Mouse (Mus musculus): Measurements from ENCODE around the gene Mpdu1. TPM values are rescaled to one million over a fixed set of nuclear protein-coding genes. Genes with fewer than 3 reads are reported as not detected.
A peak's percentile ranks its signal among the peaks of the same experiment; 100 is the strongest.
"Not testable (repeated sequence)": the region's sequence is repeated elsewhere in the genome, so short reads cannot be mapped to it uniquely, and the experiment has no call there.

Gene Mpdu1
- polyA plus RNA-seq, 1 experiment from 2014 or later = 34.5 TPM

DNA sequence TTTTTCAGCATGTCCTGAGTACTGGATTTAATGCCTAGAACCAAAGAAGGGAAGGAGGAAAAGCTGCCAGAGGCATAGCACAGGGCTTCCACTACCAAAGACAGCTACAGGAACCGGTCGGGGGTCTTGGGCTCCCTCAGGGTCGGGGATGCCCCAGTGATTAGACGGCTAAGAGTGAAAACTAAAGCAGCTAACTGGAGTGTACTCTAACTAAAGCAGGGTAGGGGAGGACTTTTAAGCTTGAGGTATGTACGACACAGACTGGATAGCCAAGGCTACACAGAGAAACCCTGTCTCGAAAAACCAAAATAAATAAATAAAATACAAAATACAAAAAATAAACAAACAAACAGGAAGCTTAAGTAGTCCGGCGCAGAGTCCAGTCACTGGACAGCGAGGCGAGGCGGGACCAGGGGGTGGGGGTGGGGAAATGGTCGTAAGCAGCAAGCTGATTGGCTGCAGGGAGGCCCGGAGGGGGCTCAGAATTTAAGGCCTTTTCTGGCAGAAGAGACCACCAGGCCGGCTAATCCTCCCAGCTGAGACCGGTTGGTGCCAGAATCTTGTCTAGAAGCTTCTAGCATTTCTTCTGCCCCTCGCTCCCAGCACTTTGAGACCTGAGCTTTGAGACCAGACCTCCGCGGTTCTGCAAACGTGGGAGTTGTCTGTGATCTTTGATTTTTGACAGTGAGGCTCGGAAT is 40.7 kb downstream of the Mpdu1 start, which contains the start of gene Sat2:
Sat2 (plus strand) TSS at position 454 of the 698 bp plus-strand sequence.
- Histone ChIP-seq H3K4me3 (ENCODE audit: low read depth, low read length) (peak within 1 kb of the TSS; percentile 39), H3K4me1 (ENCODE audit: control insufficient read depth, insufficient read depth, low read length) (peaks cover 14% of the 10 kb centered on the region), H3K4me2 (peak within 1 kb of the TSS; percentile 65), H3K9ac (ENCODE audit: low read length) (peak within 1 kb of the TSS; percentile 81), H3K9me3 (ENCODE audit: control insufficient read depth, low read length) (no peaks in the 10 kb centered on the region), H3K36me3 (ENCODE audit: control insufficient read depth, insufficient read depth, low read length) (no peaks in the 10 kb centered on the region), H3K27me3 (ENCODE audit: control insufficient read depth, insufficient read depth, low read length) (no peaks in the 10 kb centered on the region), H3K27ac (ENCODE audit: low read depth, low read length) (peak within 1 kb of the TSS; percentile 48; the same call in 1 of the 2 replicates)
- peak; percentile 97 for DNase-seq (ENCODE audit: low spot score, missing footprints)
- peak; percentile 87 for ATAC-seq (ENCODE audit: low FRiP score)
- WGBS = under 1% methylated on average over 20 of the region's 20 CpGs

- peaks cover 14% of the 10 kb centered on the region for H3K4me1 ChIP-seq (ENCODE audit: control insufficient read depth, insufficient read depth, low read length)
- H3K9me3 ChIP-seq (ENCODE audit: control insufficient read depth, low read length) = no peaks in the 10 kb centered on the region
- no peaks in the 10 kb centered on the region for H3K27me3 ChIP-seq (ENCODE audit: control insufficient read depth, insufficient read depth, low read length)
- H3K9ac ChIP-seq (ENCODE audit: low read length) = no peak overlapping the region
- no peak overlapping the region for H3K4me2 ChIP-seq
- H3K27ac ChIP-seq (ENCODE audit: low read depth, low read length) = no peak overlapping the region; the same call in 1 of the 2 replicates
- H3K36me3 ChIP-seq (ENCODE audit: control insufficient read depth, insufficient read depth, low read length) = no peaks in the 10 kb centered on the region
- peak; percentile 37 for DNase-seq (ENCODE audit: low spot score, missing footprints)
- no peak for ATAC-seq (ENCODE audit: low FRiP score)
- H3K4me3 ChIP-seq (ENCODE audit: low read depth, low read length) = no peak overlapping the region
- WGBS = 86% methylated on average over 7 of the region's 7 CpGs
Measured at GRCm38 (mm10) chr11:69620394-69621081, 41.9 kb downstream of the Mpdu1 start.

- ATAC-seq (ENCODE audit: low FRiP score) = no peak
Measured at GRCm38 (mm10) chr11:69617805-69618204, 44.6 kb downstream of the Mpdu1 start, which contains the start of gene Shbg. Shbg (minus strand) TSS chr11:69617905.

GRCm38 (mm10) chr11:69616781-69617180 is 45.7 kb downstream of the Mpdu1 start:
- no peak overlapping the region for H3K27ac ChIP-seq (ENCODE audit: low read depth, low read length)
- 51% methylated on average over 10 of the region's 10 CpGs for WGBS
- no peaks in the 10 kb centered on the region for H3K36me3 ChIP-seq (ENCODE audit: control insufficient read depth, insufficient read depth, low read length)
- H3K4me2 ChIP-seq = no peak overlapping the region
- no peak overlapping the region for H3K4me3 ChIP-seq (ENCODE audit: low read depth, low read length)
- no peaks in the 10 kb centered on the region for H3K27me3 ChIP-seq (ENCODE audit: control insufficient read depth, insufficient read depth, low read length)
- ATAC-seq (ENCODE audit: low FRiP score) (no peak), DNase-seq (ENCODE audit: low spot score, missing footprints) (peak; percentile 17)
- no peaks in the 10 kb centered on the region for H3K9me3 ChIP-seq (ENCODE audit: control insufficient read depth, low read length)
- H3K4me1 ChIP-seq (ENCODE audit: control insufficient read depth, insufficient read depth, low read length) = peaks cover 8% of the 10 kb centered on the region
- H3K9ac ChIP-seq (ENCODE audit: low read length) = no peak overlapping the region

More at GRCm38 (mm10) chr11:69617805-69618204, 44.6 kb downstream of the Mpdu1 start, which contains the start of gene Shbg:
- H3K36me3 ChIP-seq (ENCODE audit: control insufficient read depth, insufficient read depth, low read length) = no peaks in the 10 kb centered on the region
- no peak within 1 kb of the TSS for H3K27ac ChIP-seq (ENCODE audit: low read depth, low read length)
- DNase-seq (ENCODE audit: low spot score, missing footprints) = peak; percentile 26
- H3K9me3 ChIP-seq (ENCODE audit: control insufficient read depth, low read length) = no peaks in the 10 kb centered on the region
- 73% methylated on average over 5 of the region's 5 CpGs for WGBS
- no peaks in the 10 kb centered on the region for H3K27me3 ChIP-seq (ENCODE audit: control insufficient read depth, insufficient read depth, low read length)
- no peak within 1 kb of the TSS for H3K4me3 ChIP-seq (ENCODE audit: low read depth, low read length)
- H3K4me1 ChIP-seq (ENCODE audit: control insufficient read depth, insufficient read depth, low read length) = peaks cover 16% of the 10 kb centered on the region
- H3K4me2 ChIP-seq = no peak within 1 kb of the TSS
- no peak within 1 kb of the TSS for H3K9ac ChIP-seq (ENCODE audit: low read length)

- not testable (repeated sequence) for DNase-seq (ENCODE audit: low spot score, missing footprints); ATAC-seq (ENCODE audit: low FRiP score); H3K27ac ChIP-seq (ENCODE audit: low read depth, low read length); H3K4me2 ChIP-seq; H3K9me3 ChIP-seq (ENCODE audit: control insufficient read depth, low read length); H3K36me3 ChIP-seq (ENCODE audit: control insufficient read depth, insufficient read depth, low read length); H3K27me3 ChIP-seq (ENCODE audit: control insufficient read depth, insufficient read depth, low read length); H3K4me1 ChIP-seq (ENCODE audit: control insufficient read depth, insufficient read depth, low read length); H3K9ac ChIP-seq (ENCODE audit: low read length); H3K4me3 ChIP-seq (ENCODE audit: low read depth, low read length)
- 57% methylated on average over 11 of the region's 11 CpGs for WGBS
Measured at GRCm38 (mm10) chr11:69614257-69614588, 48.2 kb downstream of the Mpdu1 start.

DNA sequence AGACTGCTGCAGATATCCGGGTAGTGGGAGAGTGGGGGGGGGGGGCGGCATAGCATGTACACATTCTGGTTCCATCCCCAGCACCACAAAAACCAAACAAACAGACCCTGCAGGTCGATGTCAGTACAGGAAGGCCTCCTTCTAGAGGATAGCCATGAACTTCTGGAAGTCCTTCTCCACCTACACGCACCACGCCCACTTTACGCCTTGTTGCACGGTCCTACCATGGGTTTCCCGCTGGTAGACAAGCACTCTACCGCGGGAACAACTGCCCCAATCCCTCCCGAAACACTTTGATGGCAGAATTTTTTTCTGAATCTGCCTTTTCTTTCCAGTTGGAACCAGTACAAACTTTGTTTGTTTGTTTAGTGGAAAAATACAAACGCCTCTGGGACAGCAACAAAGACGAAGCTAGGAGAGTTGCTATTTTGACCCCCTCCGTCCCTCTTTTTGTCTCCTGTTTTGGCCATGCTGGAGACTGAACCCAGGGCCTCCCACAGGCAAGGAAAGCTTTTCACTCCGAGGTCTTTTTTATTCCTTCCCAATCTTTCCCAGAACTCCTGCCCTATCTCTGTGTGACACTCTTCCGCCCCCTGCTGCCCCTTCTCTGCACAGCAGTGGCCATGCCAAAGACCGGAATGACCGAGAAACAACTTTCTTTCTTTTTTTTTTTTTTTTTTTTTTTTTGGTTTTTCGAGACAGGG is 48.7 kb downstream of the Mpdu1 start:
- Histone ChIP-seq H3K27me3 (ENCODE audit: control insufficient read depth, insufficient read depth, low read length) (no peaks in the 10 kb centered on the region), H3K9ac (ENCODE audit: low read length) (peak overlapping the region; percentile 51), H3K4me1 (ENCODE audit: control insufficient read depth, insufficient read depth, low read length) (peaks cover 4% of the 10 kb centered on the region), H3K4me2 (peak overlapping the region; percentile 11; the same call in 1 of the 2 replicates), H3K9me3 (ENCODE audit: control insufficient read depth, low read length) (no peaks in the 10 kb centered on the region), H3K36me3 (ENCODE audit: control insufficient read depth, insufficient read depth, low read length) (no peaks in the 10 kb centered on the region), H3K27ac (ENCODE audit: low read depth, low read length) (no peak overlapping the region), H3K4me3 (ENCODE audit: low read depth, low read length) (no peak overlapping the region)
- WGBS = 6% methylated on average over 19 of the region's 19 CpGs
- ATAC-seq (ENCODE audit: low FRiP score) = peak; percentile 66
- peak; percentile 98 for DNase-seq (ENCODE audit: low spot score, missing footprints)

- no peak for ATAC-seq (ENCODE audit: low FRiP score)
Measured at GRCm38 (mm10) chr11:69610899-69611298, 51.5 kb downstream of the Mpdu1 start.

GRCm38 (mm10) chr11:69609416-69609815 is 53.0 kb downstream of the Mpdu1 start:
- Histone ChIP-seq H3K27ac (ENCODE audit: low read depth, low read length) (no peak overlapping the region), H3K27me3 (ENCODE audit: control insufficient read depth, insufficient read depth, low read length) (no peaks in the 10 kb centered on the region), H3K4me1 (ENCODE audit: control insufficient read depth, insufficient read depth, low read length) (peaks cover 14% of the 10 kb centered on the region), H3K9me3 (ENCODE audit: control insufficient read depth, low read length) (no peaks in the 10 kb centered on the region), H3K4me3 (ENCODE audit: low read depth, low read length) (no peak overlapping the region), H3K4me2 (no peak overlapping the region), H3K9ac (ENCODE audit: low read length) (no peak overlapping the region), H3K36me3 (ENCODE audit: control insufficient read depth, insufficient read depth, low read length) (no peaks in the 10 kb centered on the region)
- 66% methylated on average over 7 of the region's 7 CpGs for WGBS
- DNase-seq (ENCODE audit: low spot score, missing footprints) (no peak), ATAC-seq (ENCODE audit: low FRiP score) (no peak)

More at GRCm38 (mm10) chr11:69610899-69611298, 51.5 kb downstream of the Mpdu1 start:
- Histone ChIP-seq H3K27ac (ENCODE audit: low read depth, low read length) (no peak overlapping the region), H3K4me3 (ENCODE audit: low read depth, low read length) (no peak overlapping the region), H3K4me1 (ENCODE audit: control insufficient read depth, insufficient read depth, low read length) (peaks cover 4% of the 10 kb centered on the region), H3K9ac (ENCODE audit: low read length) (no peak overlapping the region), H3K4me2 (no peak overlapping the region), H3K27me3 (ENCODE audit: control insufficient read depth, insufficient read depth, low read length) (no peaks in the 10 kb centered on the region), H3K9me3 (ENCODE audit: control insufficient read depth, low read length) (no peaks in the 10 kb centered on the region), H3K36me3 (ENCODE audit: control insufficient read depth, insufficient read depth, low read length) (no peaks in the 10 kb centered on the region)
- 67% methylated on average over 4 of the region's 4 CpGs for WGBS
- no peak for DNase-seq (ENCODE audit: low spot score, missing footprints)

Measured in midbrain, embryonic 11.5 days (tissue).